Mouse (Mus musculus) left cerebral cortex, adult 8-10 months (tissue): ENCODE data around the gene Akap2. TPM values are rescaled to one million over a fixed set of nuclear protein-coding genes. Genes with fewer than 3 reads are reported as not detected.

ENCODE experiments used
- DNase-seq, 2 experiments: peaks; one replicate each; pipeline ENCODE4 v3.0.0; 2022; ENCODE audit warnings: low spot score in 2 of 2
- total RNA-seq, 4 experiments: library from RNA; stranded (reverse); gene quantifications; 2 replicates each; pipeline ENCODE4 v1.2.4; 2022

Gene Akap2
- total RNA-seq, 4 experiments from 2014 or later, result 39.1 to 48.8 (median 45.3) TPM

DNA sequence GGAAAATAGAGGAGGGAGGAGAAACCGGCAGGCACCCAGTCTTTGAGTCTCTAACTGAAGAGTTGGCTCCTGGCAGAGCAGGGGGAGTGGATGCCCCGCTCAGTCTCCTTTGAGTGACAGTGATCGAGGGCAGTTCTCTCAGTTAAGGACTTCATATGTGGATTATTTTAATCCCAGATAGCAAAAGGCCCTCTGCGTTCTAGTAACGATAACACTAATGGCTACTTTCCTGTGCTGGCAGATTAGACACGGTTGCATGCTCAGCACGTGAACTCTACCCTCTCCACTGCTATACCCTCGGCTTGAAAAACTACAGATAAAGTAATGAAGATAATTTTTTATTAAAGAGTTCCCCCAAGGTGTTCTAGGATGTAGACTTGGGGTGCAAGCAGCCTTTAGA lies 76.5 kb downstream of the Akap2 start:
- DNase-seq, result no peak

DNA sequence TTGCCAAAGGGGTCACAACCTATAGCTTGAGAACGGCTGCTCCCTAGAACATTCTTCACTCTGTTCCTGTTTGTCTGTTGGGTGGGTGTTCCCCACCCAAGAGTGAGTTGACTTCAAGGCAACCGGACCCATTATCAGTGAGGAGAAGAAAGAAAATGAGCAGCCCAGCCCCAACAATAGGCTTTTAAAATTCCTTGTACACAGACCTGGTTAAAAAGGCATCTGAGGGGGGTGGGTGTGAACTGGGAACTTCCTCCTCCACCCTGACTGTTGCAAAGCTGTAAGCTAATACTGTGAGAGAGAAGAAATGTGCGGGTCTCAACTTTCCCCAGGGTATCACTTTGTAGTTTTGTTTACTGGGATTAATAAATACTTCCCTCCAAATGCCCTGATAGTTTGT lies 77.1 kb downstream of the Akap2 start:
- DNase-seq, result no peak

DNA sequence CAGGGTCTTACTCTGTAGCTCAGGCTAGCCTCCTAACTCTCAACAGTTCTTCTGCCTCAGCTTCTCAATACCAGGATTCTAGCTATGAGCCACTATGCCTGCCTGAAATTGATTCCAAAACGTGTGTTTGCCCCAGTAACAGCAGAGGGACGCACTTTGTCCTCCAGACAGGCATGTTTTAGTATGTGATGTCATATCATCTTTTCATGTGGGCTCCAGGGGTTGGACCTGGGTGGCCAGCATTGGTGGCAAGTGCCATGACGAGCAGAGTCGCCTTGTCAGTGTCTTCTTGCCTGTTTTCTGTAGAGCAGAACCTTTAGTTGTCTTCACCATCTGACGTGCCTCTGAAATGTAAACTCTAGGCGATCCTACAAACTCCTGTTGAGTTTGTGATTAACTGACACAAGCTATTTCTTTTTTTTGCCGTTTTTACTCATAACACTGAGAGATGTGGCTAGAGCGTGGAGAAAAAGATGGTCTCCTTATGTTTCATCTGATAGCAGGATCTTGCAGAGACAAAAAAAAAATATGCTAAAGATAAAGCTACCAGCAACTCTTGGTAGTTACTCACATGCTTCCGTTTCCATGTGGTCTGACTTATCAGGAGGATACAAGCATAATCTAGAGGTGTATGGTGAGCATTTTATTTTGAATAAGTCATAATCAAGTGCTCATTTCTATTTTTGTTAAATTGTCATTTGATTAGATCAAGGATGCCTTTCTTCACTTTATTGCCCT lies 80.3 kb downstream of the Akap2 start:
- DNase-seq, result no peak

DNA sequence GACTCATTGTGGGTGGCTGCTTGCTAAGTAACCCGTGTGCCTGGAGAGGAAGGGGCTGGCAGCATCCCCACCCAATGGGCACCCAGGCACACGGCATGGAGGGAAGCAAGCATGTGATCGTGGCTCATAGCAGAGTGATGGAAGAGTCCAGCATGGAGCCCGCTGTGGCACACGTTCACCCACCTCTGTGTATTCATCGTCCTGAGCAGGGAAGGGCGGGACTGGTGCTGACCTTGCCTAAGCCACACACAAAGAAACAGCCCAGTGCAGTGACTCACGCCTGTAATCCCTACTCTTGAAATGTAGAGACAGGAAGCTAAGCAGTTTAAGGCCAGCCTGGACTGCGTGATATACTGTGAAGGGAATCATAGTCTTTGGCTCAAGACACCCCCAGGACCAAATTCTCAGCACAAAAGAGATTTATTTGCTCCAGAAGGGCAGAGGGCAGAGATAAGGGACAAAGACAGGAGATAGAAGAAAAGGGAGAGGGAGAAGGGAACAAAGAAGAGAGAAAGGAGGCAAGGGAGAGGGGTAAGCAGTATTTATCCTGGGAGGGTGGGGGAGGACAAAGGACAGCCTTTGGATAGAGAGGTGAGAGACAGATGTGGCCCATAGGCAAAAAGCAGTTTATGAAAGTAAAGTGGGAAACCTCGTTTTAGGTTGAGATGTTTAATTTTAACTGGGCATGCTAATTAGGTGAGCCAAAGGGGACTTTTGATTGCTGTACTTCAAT lies 81.0 kb downstream of the Akap2 start:
- no peak for DNase-seq

DNA sequence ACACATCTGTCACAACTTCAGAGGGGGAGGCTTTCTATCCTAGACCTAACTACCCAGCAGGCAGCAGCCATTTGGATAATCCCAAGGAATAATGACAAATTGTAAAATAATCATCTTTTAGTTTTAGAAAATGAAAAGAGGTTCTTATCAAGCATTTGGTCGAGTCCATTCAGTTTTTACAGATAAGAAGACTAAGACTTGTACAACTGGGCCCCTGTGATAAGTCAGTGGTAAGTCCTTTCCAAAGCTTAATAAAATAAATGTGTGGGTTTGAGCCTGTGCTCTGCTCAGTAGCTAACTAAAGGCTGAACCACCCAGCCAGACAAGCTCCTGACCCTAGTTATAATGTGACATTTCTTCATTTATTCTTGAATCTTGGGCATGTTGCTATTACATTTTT lies 81.8 kb downstream of the Akap2 start:
- DNase-seq, result no peak

DNA sequence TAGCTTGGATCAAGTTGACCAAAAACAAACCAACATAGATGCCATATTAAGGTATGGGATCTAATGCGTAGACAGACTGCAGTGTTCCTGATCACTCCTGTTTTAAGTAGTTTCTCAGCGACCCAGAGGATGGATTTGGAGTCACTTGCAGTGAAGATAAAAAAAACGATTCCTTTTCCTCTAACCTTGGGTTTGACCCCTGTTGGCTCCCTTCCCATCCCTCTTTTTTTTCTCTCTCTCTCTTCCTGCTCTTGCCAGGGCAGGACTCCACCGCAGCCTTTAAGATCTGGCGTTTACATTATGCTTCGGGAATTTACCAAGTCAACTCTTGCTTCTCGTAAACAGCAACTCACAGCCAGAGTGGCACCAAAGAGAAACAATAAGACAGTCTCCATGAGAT lies 83.8 kb downstream of the Akap2 start:
- no peak for DNase-seq

DNA sequence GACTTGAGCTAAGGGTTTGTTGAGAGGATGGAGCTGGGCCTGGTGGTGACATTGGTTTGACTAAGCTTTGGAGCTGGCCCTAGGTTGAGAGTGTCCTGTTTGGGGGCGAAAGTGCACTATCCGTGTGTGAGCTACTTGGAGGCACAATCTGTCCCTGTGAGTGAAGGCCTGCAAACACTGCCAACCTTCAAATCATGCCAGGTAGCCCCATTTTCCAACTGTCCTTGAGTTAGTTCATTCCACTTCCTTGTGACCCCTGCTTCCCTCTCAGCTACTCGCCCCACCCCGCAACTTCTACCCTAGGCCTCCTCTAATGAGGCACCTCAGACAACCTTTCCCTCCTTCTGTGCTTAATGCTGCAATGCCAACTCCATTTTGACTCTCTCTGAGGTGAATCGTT lies 84.5 kb downstream of the Akap2 start:
- no peak for DNase-seq

DNA sequence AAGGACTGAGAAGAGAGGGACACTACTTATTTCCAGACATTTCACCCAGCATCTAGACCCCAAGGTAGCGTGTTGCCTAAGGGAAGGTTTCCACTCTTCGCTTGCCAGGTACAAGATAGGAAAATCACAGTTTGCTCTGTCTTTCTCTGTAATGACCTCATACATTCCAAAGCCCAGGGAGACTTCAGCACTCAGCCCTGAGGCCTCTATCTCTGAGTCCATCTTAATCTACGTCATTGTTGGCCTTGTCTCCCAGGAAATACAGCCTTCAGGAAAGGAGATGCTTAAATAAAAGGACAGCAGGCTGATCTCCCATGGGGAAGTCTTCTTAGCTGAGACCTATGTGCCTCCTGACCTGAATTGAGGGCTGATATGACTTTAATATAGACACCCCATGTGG lies 85.0 kb downstream of the Akap2 start:
- no peak for DNase-seq

DNA sequence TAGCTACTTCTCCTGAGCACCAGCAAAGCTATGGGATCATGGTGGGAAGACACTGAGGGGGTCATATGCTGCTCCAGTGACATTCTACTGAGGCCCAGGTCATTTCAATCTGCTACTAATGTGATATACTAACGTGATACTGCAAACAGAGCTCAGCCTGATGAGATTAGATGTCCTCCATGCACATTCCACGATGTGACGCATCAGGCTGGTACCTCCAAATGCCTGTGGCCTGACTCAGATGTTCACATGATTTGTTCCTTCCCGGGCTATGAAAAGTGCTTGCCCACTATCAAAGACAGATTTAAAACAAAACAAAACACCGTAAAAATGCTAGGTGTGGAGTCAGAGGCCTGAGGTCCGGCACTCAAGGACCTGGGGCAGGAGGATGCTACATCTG lies 87.4 kb downstream of the Akap2 start:
- DNase-seq, result no peak

DNA sequence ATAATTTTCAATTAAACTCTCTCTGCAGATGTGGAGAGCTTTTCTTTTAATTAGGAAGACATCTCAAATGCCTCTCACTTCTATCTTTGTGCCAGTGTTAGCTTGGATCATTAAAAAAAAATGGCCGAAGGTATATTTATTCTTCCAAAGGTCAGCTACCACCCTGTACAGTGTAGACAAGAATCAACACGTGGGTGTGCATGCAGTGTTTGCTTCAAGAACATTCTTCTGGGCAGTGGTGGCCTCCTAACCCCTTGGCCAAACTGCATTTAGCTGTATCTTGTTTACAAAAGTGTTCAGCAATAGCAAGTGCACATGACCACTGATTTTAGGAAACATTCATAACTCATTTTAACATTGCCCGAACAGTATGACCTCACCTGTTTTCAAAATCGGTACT lies 92.0 kb downstream of the Akap2 start:
- no peak for DNase-seq

DNA sequence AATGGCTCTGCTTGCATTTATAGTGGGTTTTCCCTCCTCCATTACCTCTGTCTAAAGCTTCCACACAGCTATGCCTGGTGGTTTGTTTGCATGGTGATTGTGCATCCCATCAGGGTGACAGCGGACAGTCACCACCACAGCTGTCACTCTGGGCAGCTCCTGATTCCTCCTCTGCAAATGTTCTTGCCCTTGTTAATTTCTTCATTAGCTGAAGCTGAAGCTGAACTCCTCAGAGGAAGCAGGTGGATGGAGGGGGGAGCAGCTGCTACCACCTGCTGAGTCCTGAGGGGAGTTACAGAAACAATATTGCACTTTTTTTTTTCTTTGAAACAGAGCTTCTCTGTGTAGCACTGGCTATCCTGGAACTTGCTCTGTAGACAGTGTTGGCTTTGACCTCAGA lies 94.6 kb downstream of the Akap2 start:
- DNase-seq, result no peak

DNA sequence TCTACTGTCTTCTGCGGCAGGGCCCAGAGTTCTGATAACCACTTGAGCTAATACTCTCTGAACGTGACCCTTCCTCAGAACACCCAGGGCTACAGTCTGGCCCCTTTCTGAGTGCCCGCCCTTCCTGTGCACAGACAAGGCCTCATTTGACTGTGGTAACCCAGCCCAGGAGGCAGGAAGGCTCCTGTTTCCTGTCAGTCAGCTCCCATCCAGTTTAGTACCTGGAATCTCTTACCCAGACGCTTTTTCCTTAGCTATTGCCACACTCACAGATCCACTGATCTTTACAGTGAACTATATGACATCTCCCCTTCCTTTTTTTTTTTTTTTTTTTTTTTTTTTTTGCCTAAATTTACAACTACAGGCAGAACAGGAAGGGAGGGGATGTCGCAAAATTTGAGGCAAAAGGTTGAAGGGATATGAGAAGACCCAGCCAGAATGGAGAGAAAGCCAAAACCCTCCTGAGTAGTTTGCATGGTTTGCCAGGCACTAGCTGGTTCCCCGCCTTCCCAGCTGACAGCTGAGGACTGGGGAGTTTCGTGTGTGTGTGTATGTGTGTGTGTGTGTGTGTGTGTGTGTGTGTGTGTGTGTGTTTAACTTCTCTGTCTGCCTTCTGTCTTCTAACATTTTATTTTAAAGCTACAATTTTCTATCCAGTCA lies 95.6 kb downstream of the Akap2 start:
- no peak for DNase-seq

DNA sequence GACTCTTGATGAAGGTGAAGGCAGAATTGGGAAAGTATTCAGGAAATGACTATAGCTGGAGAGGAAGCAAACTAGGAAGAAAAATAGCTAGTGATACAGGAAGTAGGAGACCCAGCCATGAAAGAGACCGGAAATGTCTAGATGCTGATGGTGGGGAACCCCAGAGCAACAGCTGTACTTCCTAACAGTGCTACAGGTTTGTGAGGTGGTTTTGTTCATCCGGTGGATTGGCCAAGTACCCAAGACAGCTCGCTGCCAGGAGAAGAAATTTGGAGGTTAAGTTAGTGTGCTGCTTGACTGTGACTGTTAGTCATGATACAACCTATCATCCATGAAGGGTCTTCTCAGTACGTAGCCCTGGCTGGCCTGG lies 96.1 kb downstream of the Akap2 start:
- DNase-seq, result no peak

DNA sequence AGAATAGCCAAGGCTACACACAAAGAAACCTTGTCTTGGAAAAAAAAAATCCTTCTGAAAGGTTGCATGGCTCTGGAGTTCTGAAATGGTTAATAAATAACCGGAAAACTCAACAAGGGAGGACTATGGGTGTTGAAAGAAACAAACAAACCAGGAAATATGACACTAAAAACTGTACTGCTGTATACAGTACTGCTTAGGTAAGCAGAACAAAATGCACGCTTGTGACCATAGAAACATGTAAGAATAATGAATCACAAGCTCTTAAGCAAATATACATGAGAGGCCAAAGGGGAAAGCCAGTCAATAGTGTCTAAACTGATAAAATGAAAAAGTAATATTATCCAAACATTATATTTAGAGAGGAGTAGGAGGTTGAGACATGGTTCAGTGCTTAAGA lies 97.9 kb downstream of the Akap2 start:
- no peak for DNase-seq

DNA sequence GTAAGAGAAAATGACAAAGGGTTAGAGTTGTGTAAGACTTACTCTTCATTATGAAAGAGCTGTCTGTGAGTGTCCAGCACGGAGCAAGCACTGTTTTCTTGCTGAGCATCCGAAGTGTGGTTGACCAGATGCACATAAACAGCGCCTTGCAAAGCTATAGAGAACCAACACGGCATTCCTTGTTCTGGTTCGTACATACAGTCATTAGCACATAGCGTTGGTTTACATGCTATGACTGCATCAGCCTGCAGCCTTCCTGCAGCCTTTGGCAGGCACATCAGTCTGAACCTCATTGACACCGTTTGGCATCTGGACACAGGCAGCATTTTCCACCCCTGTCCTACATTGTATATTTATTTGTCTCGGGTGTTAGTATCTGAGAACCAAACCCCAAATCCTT lies 98.7 kb downstream of the Akap2 start:
- no peak for DNase-seq

DNA sequence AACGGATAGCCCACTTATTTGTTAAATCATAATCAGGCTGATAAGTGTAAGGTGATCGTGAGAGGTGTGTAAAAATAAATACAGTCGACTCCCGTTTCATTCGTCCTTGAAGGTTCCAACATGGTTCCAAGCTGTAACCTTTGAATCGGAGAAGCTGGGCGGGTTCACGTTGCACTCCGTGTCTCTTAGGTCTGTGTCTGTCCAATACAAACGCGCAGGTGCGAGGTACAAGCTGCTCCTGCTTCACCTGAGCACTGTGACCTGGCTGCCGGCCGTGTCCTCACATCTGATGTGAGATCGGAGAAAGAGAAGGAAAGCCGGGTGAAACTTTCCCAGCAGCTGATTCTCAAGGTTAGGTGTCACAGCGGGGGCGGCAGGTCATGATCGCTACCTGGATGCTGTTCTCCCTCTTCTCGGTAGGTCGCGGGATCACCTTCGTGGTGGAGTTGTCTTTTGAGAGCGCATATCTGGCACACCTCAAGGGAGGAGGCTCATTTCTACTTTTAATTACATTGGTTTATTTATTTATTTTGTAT lies 103.5 kb downstream of the Akap2 start:
- no peak for DNase-seq

DNA sequence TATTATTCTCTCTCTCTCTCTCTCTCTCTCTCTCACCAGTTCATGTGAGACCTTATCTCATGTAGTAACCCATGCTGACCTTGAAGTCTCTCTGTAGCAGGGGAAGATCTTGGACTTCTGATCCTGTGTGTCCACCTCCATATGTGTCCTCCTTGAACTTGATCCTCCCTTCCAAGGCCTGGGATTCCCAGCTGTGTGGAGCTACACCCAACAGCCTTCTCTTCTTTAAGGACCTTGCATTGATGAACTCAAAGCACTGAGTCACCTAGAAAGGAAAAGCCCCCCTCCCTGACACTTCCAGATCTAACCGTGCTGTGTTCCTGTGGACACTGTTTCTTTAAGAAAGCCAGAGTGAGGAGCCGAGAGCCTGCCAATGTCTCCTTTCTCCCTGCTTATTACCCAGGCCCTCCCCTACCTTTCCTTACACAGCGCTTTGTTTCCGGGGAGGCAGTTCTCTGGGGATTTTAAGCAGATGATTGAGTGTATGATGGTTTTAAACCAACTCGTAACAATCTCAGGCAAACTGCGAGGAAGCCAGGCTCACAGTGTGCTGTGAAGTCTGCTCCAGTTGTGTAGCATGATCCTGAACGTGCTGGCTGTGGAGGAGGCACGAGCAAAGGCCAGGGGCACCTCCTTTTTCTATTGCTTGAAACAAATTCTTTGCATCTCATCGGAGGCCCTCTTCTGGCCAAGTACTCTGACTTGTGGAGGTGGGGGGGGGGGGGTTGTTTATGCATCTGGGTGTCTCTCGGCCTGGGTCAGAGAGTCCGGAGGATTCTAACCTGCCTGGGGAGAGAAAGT lies 104.3 kb downstream of the Akap2 start:
- DNase-seq, result no peak

DNA sequence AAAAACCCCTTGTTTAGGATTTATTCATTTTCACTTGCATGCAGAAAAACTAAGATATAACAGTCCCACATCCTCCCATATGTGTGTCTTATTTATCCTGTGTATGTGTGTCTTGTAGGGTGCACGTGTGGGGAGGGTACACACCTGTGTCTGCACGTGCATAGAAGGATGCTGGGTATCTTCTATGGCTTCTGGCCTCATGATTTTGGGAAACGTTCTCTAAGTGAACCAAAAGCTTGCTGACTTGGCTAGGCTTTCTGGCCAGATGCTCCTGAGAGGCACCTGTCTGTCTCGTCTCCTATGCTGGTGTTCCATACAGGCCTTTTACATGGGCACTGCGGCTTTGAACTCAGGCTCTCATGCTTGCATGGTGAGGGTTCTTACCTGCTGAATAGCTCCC lies 105.2 kb downstream of the Akap2 start:
- DNase-seq, result no peak

DNA sequence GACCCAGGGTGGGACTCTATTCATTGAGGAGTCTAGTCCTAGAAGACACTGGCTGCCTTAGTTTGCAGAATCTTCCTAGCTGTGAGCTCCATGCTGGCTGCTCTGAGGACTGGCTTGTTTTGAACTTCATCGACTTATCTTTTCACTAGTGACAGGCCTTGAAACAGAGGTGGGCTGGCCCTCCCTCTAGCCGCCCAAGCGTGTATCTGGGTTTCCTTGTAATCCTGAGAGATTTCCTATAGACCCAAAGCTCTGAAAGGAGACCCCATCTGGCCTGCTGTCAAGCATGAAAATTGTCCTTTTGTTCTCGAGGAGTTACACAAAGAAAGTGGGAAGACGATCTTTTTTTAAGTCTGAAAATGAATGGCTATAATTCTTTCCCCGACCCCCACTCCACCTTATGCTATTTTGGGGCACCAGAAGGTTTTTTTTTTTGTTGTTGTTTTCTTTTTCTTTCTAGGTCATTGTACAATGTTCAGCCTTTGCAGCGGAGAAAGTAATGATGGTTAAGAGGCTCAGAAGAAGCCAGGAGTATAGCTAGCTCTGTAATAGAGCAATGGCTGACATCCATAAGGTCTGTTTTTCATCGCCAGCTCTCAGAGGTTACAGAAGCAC lies 107.3 kb downstream of the Akap2 start:
- DNase-seq, result no peak

DNA sequence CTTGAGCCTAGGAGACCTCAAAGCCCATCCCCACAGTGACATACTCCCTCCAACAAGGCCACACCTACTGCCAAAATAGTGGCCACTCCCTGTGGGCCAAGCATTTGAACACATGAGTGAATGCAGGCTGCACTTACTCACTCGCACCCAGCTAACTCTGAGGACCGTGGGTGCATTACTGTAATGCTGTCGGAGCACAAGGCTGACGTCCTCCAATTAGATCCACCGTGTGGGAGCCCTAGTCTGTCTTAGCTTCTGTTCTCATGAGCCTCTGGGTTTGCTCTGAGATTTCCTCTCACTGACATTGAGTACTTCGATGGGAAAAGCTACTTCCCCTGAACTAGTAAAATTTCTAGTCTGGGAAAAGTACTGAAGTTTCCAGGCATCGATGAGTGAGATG lies 108.8 kb downstream of the Akap2 start:
- DNase-seq, result no peak

DNA sequence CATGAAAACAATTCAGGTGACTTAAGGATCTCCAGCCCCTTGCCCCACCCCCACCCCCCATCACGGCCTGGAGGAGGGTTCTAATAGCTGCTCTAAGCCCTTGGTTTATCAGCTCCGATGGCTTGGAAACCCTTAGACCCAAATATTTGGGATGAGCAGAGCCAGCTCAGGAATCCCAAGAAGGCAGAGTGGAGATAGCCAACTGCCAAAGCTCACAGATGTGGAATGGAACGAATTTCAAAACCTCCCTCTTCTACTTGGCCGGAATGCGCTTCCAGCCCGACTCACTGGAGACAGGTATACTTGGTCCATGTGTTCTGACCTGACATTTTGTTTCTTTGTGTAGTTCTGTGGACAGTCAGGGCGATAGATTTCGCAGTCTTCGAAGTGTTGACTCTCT lies 111.7 kb downstream of the Akap2 start:
- no peak for DNase-seq
